Mouse (Mus musculus): Measurements from ENCODE around the gene Mettl24. TPM values are rescaled to one million over a fixed set of nuclear protein-coding genes. Genes with fewer than 3 reads are reported as not detected.

Gene Mettl24
- total RNA-seq, 2 experiments from 2014 or later, result 1.3 to 1.6 TPM

DNA sequence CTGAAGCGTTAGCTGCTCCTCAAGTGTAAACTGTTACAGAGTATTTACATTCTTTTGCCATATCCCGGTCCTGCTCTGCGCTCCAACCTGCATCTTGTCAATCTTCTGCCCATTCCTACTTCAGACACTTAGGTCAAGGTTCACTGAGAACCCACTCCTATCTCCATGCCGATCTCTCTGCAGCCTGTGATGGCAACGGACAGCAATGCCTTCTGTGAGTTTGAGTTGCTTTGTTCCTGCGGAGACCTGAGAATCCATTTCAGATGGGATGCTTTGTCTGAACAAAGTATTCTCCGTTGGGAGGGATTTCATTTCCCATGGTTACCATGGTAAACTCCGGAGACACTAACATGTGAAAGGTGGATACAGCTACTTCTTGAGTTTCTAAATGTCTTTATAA lies 2.6 kb downstream of the Mettl24 start:
- no peak for DNase-seq

DNA sequence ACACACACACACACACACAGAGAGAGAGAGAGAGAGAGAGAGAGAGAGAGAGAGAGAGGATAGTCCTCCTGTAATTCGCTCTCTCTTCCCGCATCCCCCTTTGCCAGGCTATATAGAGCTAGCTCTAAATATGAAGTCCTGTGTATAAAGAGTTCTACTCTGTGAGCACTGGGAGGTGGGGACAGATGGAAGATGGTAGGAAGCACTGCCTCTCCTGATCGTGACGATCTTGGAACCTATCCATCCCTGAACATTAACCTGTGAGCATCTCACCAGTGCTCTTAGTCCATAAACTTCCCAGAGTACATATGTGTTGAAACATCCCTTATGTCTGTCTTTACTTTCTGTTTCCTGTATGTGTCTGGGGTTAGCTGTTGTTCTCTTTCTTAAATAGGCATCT lies 3.9 kb downstream of the Mettl24 start:
- DNase-seq, result no peak

DNA sequence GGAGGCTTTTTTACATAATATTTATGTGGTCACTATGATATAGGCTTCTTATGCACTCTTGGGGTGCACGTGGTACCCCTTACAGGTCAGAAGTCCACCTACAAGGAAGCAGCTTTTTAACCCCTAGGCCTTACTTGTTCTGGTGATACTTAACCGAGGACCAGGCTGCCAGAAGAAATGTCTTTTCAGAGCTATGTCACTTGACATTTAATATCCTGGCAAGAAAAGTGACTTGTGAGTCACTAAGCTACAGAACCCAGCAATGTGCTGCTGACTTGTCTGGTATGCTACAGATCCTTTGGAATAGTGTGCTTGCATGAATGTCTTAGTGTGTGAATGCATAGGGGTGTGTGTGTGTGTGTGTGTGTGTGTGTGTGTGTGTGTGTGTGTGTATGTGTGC lies 4.3 kb downstream of the Mettl24 start:
- no peak for DNase-seq

DNA sequence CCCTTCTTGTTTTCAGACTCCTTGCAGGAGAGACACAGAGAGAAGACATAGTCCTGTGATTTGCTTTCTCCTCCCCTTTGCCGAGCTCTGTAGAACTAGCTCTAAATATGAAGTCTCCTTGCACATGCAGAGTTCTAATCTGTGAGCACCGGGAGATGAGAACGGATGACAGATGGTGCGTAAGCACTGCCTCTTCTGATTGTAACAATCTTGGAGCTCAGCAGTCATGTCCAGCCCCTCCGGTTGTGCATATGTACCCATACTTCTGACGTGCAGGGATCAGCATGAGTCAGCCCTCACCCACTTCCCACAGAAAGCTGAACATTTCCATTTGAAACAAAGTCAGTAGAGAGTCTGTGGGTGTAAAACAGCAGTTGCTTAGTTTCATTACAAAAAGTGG lies 5.2 kb downstream of the Mettl24 start:
- no peak for DNase-seq

DNA sequence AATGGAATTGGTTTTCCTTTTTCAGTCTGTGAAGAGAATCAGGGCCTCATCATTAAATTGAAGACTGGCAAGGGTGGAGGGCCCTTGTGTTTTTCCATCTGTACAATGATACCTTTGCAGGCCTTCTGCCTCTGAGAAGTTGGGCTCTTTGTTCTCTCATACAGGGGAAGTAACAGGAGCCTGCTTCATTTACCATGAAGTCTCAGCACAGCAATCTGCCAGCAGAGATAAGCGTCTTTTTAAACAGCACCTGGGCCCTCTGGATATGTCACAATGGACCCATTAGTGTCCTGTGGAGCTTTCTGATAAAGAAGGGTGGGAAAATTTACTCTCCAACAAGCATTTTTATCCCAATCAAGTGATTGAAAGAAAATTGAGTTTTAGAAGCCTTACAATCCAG lies 5.8 kb downstream of the Mettl24 start:
- DNase-seq, result no peak

DNA sequence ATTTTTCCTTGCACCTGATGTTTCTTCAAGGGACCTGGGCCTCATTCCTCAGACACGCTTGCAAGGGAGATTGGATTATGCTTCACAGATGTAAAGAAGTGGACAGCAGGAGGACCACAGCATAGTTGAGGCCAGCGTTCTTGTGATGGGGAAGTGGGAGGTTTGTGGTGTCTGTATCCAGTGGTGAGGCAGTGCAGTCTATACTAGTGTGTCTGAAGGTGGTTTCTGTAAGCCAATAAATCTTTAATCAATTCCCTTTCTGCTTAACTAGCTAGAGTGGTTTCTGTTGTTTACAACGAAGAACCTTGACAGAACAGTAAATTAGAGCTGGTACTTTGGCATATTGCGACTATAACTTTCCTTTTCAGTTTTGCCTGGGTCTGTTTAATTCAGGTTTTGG lies 15.6 kb downstream of the Mettl24 start:
- no peak for DNase-seq

DNA sequence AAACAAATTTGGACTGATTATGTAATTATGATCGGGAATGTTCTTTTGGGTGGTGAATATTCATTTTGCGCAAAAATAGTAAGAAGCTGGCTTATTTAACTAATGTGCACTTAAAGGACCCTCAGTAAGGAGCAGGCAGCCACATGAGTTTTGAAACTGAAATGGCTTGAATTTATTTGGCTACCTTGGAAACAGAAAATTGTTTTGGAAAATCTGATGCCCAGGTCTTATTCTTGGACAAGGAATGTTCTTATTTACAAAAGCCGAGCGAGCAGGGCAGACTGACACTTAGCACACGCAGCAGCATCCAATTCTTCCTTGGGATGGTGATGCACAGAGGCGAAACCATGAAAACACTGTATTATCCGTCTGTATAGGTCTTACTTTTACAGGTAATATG lies 28.0 kb downstream of the Mettl24 start:
- DNase-seq, result no peak

DNA sequence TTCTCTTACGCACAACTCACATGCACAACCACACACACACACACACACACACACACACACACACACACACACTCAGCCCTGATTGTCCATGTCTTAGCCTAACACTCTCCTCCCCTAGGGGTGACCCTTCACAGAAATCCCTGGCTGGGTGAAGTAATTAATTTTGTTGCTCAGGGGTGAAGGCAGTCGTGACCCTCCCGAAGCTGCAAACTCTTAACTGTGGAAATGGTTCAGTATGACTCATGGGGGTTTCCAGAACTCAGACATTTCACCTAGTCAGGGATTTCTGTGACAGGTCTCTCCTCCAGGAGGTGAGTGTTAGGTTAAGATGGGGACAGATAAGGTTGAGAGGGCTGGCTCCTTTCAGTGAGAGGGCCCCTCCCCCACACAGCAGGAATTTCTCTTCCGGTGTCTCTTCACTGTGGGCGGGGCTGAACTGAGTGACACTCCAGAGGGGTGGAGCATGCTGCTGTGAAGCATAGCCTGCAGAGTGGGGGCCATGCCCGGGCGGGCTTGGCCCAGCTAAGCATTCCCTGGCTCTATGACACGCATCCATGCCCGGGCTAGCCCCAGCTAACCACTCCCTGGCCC lies 30.0 kb downstream of the Mettl24 start:
- peak in 1 of 2 experiments; percentile 4 for DNase-seq

DNA sequence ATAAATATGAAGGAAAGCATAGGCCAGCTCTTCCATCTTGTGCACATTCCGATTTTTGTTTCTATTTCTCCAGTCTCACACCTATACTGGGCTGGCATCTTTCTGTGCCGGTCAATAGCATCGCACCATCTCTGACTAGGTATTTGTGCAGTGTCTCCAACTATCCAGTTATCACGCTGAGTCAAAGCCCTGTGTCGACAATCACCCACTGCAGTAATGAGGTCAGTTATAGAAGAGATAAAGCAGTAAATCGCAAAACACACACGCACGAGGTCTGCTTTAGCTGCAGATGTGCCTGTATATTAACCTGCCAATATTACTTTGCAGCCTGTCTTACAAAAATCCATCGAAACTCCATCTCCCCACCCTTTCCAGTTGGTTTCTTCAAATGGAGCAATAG lies 30.7 kb downstream of the Mettl24 start:
- DNase-seq, result no peak

DNA sequence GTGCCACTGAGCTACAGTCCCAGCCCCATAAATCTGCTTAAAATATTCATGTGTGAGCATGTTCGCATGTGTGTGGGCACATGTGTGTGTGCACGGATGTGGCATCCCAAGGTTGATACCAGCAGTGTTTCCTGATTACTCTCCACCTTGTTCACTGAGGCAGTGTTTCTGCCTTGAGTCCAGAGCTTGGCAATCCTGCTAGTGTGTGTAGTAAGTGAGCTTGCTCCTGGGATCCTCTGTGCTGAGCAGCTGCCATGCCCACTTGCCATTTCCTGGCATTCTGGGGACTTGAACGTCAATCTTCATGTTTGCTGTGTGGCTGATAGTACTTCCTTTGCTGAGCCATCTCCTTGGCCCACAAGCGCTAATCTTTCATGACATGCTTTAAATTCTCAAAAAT lies 32.1 kb downstream of the Mettl24 start:
- DNase-seq, result no peak

DNA sequence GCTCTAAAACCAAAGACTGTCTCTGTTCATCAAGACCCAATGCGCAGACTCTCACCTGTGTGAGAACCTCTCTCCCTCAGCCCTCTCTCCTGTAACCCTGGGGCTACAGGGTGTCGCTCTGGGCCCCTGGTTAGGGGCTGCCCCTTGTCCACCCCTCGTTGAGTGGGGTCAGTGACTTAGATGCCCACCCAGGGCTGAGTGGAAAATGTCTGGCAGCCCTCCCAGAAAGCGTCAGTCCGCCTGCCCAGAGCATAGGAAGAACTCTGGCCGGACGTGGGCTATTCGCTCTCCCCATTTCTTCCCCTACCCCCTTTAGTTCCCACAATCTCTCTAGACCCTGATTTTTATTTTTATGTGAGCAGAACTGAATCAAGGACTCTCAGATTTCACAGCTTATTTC lies 33.2 kb downstream of the Mettl24 start:
- no peak for DNase-seq

DNA sequence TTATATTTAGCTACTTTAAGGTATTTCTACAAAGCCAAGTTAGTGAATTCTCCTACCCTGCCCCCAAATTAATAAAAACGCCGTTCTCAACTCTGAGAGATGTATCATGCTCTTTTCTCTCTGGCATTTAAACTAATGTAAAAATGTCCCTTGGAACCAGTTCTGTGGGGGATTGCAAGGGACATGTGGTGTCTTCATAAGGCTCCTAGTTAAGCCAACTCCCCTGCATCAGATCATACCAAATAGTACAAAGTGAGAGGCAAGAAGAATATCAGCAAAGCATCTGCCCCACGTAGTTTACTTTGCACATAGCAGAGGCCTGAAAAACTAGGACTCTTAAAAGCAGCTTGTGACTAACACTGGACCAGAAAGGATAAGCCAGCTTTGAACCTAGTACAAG lies 33.6 kb downstream of the Mettl24 start:
- no peak for DNase-seq

DNA sequence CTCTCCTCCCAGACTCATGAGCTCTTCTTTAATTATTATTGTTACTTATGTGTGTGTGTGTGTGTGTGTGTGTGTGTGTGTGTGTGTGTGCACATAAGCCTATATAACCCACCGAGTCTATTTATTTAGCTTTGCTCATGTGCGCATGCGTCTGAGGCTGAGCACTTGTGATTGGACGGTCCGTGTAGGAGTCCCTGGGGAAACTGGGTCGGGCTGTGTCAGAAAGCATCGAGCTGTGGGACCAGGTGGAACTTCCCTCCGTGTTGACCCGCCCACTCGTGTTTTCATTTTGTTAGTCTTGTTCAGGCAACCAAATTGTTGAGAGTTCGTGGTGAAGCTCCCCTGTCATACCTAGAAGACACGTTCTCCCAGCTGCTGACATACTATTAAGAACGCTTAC lies 35.3 kb downstream of the Mettl24 start:
- no peak for DNase-seq

DNA sequence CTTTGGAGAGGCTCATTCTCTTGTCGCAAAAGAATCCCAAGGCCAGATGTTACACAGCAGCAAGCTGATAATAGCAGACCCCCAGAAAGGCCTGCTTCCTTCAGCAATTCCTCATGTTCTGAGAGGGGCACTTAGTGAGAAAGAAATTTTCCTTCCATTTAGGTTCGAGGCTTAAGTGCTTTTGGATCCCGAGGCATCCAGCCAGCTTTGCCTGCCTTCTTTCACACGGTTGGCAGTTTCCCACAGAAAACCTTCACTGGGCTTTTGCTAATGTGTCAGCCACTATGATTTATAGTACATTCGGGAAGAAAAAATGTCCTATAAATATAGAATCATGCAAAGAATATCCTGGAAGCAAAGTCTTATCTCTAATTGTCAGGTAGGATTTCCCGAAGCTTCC lies 36.0 kb downstream of the Mettl24 start:
- DNase-seq, result no peak

DNA sequence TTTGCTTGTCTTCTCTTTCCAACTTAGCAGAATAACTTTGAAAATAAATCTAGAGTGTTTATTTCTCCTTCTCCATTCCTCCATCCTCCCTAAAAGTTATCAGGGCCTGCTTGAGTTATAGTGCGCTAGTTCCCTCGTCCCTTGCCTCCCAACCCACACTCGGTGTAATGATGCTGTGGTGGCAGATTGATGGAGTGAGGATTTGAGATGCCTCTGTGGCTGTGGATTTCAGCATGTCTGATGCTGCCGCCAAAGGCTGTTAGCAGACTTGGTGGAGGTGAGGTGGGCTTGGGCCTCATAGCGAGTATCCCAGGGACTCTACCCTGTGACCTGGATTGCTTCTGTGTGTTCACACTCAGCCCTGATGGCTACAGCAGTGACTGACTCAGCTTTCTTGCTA lies 37.8 kb downstream of the Mettl24 start:
- no peak for DNase-seq

DNA sequence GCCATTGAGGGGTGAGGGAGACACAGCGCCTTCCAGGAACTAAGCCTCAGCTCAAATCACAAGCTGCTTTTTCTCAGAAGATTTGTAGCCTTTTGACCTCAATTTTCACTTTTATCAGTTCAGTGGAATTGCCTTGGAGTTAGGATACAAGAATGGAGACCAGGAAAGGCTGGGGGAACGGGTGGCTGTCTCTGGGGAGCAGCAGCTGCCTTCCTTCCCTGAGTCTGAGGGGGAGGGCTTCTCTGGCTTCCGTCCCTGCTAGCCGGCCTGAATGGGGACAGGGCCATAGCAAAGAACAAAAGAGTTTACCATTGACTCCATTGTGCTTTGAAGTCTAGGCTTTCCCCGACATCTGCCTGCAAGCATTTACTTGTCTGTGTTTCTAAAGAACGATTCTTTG lies 41.3 kb downstream of the Mettl24 start:
- DNase-seq, result no peak

DNA sequence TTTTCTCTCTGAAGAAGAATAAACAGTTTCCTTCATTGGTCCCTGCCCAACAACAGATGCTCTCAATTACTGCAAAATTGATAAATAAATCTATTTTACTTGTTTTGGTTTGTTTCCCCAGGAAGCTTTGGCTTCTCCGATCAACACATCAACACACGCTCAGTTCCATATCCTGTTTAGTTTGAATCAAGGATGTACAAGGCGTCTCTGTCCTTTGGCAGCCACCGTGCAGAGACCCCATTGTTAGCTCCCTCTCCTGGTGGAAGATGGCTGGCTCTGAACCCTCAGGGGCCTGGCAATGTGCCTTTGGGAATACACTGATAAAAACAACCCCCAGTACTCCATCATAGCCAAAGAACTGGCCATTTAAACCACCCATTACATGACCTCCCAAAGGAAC lies 42.0 kb downstream of the Mettl24 start:
- DNase-seq, result no peak

DNA sequence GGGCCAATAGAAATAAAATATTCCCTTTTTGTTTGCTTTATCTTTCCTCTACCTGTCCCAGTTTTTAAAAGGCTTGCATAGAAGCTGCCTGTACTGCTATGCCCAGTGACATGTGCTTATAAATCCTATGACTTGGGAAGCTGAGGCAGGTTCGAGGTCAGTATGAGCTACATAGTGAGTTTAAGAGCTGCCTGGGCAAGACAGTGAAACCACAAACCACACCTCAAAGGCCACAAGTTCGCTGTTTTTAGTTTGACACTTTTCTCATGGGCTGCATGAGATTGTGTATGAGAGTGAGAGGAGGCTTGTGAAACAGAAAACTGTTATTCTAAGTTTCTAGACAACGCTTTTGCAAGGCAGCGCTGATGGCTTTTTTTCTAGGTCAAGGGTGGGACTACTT lies 42.4 kb downstream of the Mettl24 start:
- no peak for DNase-seq

DNA sequence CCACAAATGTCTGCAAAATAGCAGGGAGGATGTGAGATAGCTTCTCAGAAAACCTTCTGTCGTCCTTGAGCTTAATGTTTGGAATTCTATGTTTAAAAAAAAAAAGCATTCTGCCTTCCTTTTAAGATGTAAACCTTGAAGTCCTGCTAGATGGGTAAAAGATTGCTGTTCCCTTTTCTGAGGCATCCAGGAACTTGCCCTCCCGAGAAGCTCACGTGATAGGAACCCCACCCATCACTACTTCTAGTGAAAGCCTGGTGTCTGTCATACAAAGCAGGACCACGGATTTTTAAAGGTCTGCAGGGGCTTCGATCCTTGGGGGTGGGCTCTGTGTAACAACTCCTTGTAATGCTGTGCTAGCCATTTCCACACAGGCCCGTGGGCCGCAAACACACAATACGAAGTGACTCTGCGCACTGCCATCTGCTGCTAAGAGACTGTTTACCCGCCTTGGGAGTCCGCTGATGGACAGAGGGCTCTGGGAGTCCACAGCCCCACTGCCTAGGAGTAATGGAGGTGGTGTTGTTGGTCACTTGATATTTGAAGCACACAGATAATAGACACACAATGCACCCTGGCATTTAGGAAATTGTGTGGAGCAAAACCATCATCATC lies 43.3 kb downstream of the Mettl24 start:
- no peak for DNase-seq

DNA sequence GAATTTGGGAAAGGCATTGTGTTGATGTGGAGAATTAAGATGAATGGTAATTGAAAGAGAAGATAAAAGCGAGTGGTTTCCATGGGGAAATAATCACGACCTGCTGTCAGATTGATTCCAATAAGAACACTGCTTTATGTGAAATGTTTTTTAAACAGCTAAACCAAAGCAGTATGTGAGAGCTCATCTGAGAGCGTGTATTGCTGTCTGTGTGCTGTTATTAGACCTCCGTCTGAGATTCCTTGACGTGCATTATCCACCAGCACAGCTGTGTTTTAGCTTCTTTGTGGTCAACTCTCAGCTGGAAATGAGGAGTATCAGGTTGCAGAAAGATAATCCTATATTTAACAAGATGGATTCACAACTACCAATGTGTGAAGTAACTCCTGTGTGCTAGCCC lies 43.9 kb downstream of the Mettl24 start:
- no peak for DNase-seq

DNA sequence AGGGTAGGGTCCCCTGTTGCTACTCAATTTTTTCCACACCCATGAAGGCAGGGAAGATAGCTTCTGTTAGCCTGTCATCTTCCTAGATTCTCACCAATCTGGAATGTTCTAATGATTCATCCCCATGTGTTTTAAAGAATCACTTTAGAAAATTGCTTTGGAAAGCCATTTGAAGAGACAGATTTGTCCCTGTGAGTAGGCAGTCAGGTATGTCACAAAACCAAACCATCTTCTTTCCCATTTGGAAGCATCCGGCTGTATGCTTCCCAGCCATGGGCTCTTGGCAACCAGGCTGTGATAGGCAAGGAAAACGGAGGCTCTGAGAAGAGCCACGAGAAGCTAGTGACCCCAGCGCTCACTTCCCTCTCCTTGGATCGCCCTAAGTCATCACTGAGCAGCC lies 47.1 kb downstream of the Mettl24 start:
- no peak for DNase-seq

DNA sequence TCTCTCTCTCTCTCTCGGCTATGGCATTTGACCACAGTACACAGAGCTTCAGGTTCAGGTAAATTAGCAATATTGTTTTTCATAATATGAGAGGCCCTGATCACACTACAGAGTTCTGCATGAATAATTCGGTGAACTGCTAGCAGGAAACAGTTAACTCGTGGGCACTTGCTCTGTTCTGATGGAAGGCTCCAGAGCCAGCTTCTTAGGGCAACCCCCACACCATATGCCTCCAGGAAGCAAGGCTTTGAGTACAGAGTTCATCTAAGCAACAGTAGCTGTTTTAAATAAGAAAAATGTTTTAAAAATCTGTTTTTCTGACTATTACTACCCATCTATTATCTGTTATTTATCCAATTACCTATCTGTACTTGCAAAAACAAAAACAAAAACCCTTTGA lies 50.2 kb downstream of the Mettl24 start:
- DNase-seq, result no peak

DNA sequence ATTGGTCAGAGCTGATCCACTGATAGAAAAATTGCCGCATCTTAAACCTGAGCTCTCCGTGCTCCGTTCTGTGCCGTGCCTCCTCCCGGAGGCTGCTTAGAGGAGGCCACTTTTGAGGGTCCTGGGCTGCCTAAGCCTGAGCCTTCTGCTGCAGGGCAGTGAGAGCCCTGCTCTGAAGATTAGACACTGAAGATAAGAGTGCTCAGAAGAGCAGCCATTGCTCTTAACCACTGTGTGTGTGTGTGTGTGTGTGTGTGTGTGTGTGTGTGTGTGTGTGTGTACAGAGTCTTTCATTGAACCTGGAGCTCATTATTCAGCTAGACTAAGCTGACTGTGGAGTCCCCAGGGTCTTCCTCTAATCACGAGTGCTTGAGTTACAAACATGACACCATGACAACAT lies 53.1 kb downstream of the Mettl24 start:
- DNase-seq, result no peak

DNA sequence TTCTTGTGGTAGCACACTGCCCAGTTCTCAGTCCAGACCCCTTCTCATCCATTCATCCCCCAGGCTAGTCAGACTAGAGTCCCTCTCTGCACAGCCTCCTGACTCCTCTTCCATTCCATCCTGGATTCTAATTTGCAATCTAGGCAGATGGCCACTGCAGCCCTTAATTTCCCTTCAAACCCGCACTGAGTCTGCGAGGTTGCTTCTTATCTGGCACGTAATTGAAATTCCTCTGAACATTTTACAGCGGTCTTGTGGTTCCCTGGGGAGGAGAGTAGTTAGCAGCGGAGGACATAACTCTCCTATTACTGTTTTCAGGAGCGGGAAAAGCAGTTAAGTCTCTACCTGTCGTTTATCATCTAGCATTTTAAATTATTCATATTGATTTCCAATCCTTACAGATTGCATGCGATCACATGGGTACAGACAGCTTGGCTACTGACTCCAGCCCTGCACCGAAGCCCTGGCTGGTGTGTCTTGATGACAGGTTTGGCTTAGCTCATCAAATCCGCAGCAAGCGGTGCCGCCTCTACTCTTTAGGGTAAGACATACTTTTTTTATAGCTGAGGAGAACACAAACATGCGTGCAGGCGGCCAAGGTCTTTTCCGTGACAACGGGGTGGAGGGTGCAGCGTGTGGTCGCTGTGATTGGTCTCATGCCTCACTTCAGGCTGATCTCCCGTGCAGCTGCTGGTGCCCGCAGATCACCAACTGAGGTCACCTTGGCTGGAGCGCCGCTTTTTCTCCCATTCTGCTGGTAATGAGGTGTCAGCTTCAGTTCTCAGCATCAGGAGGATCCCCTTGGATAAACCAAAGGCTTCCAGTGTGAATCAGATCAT lies 54.4 kb downstream of the Mettl24 start:
- peak in 1 of 2 experiments; percentile 9 for DNase-seq

Data from heart, adult 18-20 months (tissue).